Mouse (Mus musculus) kidney, postnatal 0 days (tissue): ENCODE data around the gene Reg3d. TPM values are rescaled to one million over a fixed set of nuclear protein-coding genes. Genes with fewer than 3 reads are reported as not detected.

Experiments
- ATAC-seq: fragments of 200-750 bp; cut with Nextera tagmentation; replicated peaks from 2 replicates; pipeline ENCODE4 v1.8.0; 2017; ENCODE audit warnings: low read depth, moderate number of reproducible peaks, moderate TSS enrichment, moderate library complexity; ENCODE audit not compliant: low FRiP score
- DNase-seq: peaks from one replicate; pipeline ENCODE4 v3.0.0-alpha.2; 2016; ENCODE audit warnings: low spot score
- H3K27ac ChIP-seq: fragments of 300-500 bp; sonication (generic); 2 replicates; pipeline ENCODE4 v1.5.1; 2014; ENCODE audit warnings: mild to moderate bottlenecking
- H3K27me3 ChIP-seq: fragments of 300-500 bp; sonication (generic); 2 replicates; pipeline ENCODE4 v1.6.1; 2014; ENCODE audit warnings: low read length, mixed read lengths; ENCODE audit not compliant: insufficient read depth
- H3K36me3 ChIP-seq: fragments of 300-500 bp; sonication (generic); 2 replicates; pipeline ENCODE4 v1.6.1; 2014; ENCODE audit warnings: low read length, mixed read lengths; ENCODE audit not compliant: insufficient read depth
- H3K4me1 ChIP-seq: fragments of 300-500 bp; sonication (generic); replicated peaks from 2 replicates; pipeline ENCODE4 v1.6.1; 2014; ENCODE audit warnings: antibody characterized with exemption, low read length, mixed read lengths; ENCODE audit not compliant: insufficient read depth
- H3K4me2 ChIP-seq: fragments of 300-500 bp; sonication (generic); 2 replicates; pipeline ENCODE4 v1.6.1; 2014; ENCODE audit warnings: mild to moderate bottlenecking, low read length, moderate library complexity, mixed read lengths
- H3K4me3 ChIP-seq: fragments of 300-500 bp; sonication (generic); replicated peaks from 2 replicates; pipeline ENCODE4 v1.5.1; 2014; ENCODE audit warnings: low read depth, low read length
- H3K9ac ChIP-seq: fragments of 300-500 bp; sonication (generic); 2 replicates; pipeline ENCODE4 v1.6.1; 2014; ENCODE audit warnings: low read depth, low read length
- H3K9me3 ChIP-seq: fragments of 300-500 bp; sonication (generic); replicated peaks from 2 replicates; pipeline ENCODE4 v1.6.1; 2016; ENCODE audit warnings: low read length, inconsistent platforms, mixed read lengths
- CTCF ChIP-seq: IDR thresholded peaks from 2 replicates; pipeline ENCODE4 v1.5.1; 2016; ENCODE audit warnings: antibody characterized with exemption, low read depth, mild to moderate bottlenecking, moderate library complexity
- WGBS: fragments of 180-500 bp; shearing (Covaris S2); extraction: QIAGEN DNeasy Blood & Tissue Kit; methylation state at CpG from one replicate; pipeline ENCODE4 v1.1.7; 2014; 5-methylcytosine and 5-hydroxymethylcytosine counted together
- polyA plus RNA-seq: library from polyadenylated mRNA; unstranded; fragments of >200 nt; fragmentation: Nextera tagmentation; extraction: Ambion mirVana; gene quantifications from 2 replicates; pipeline ENCODE4 v1.2.1, GENCODE M21; 2015

Reg3d gene
- polyA plus RNA-seq, 1 experiment from 2014 or later, result not detected

DNA sequence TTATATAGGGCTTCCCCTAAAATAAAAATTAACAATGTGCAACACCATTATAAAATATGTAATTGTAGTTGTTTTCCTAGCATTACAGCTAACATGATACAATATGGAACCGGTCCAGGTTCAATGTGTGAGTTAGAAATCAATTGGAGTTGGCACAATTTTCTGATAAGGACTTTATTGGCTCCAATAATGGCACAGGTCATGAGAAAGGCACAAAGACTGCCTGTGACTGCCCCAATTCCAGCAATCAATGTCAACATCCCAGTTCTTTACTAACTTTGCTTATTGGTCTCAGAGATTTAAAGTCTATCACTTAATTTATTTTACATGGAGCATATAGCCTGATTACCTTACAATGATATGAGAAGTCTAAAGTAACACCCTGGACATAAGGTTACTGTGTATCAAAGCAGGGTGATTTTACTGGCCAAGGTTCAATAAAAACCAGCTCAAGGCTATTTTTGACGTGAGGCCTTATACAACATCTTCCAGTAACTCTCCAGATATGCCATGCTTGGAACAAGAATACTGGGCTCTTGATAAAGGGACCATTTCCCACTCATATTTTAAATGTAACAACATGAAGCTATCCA is 16.6 kb downstream of the Reg3d start:
- no peaks in the 10 kb centered on the region for H3K27me3 ChIP-seq
- ATAC-seq, result no peak
- WGBS, result 60% methylated on average over 2 of the region's 2 CpGs

DNA sequence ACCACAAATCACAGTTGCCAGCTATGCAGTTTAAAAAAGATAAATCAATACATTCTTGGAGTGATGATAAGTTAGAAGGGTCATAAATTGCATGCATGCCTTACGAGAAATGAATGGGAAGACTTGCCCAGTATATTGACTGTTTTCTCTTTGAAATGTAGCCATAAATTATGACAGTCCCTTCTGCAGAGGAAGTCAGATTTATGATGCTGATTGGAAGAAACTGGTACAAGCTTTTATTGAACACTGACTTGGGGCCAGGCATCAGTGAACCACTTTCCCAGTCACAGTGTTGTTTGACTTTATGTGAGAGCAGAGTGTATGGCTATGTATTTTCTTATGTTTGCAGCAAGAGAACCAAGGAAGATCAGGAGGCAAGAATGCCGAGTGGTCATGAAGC is 37.0 kb downstream of the Reg3d start:
- WGBS, result 67% methylated on average over 2 of the region's 2 CpGs
- Histone ChIP-seq H3K4me1 (no peaks in the 10 kb centered on the region), H3K9ac (no peak overlapping the region), H3K9me3 (no peaks in the 10 kb centered on the region), H3K27ac (no peak overlapping the region), H3K27me3 (no peaks in the 10 kb centered on the region), H3K36me3 (no peaks in the 10 kb centered on the region), H3K4me2 (no peak overlapping the region), H3K4me3 (no peak overlapping the region)
- no peak for TF ChIP-seq CTCF
- DNase-seq (no peak), ATAC-seq (no peak)

More for the DNA sequence above, 16.6 kb downstream of the Reg3d start:
- Histone ChIP-seq H3K4me2 (no peak overlapping the region), H3K4me3 (no peak overlapping the region), H3K9me3 (no peaks in the 10 kb centered on the region), H3K9ac (no peak overlapping the region), H3K36me3 (no peaks in the 10 kb centered on the region), H3K4me1 (no peaks in the 10 kb centered on the region), H3K27ac (no peak overlapping the region)
- no peak for DNase-seq
- no peak for TF ChIP-seq CTCF

DNA sequence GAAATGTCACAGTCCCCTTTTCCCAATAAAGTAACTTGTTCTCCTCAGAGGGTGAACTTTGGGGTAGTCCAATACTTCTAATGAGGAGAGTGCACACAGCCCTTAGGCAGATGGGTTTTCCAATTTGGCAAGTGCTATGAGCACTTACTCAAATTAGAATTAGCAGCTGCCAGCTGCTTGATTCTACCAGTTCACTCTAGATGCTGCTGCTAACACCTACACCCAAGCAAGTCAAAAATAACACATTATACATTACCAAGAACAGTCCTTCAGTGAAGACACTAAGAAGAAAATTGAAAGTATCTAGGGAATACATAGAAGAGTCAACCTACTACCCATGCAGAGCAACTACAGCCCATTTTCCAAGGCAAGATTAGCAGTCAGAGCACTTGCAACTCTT is 38.4 kb downstream of the Reg3d start:
- Histone ChIP-seq H3K27me3 (no peaks in the 10 kb centered on the region), H3K36me3 (no peaks in the 10 kb centered on the region), H3K27ac (no peak overlapping the region), H3K9ac (no peak overlapping the region), H3K4me1 (no peaks in the 10 kb centered on the region), H3K4me3 (no peak overlapping the region), H3K9me3 (no peaks in the 10 kb centered on the region), H3K4me2 (no peak overlapping the region)
- DNase-seq (no peak), ATAC-seq (no peak)
- TF ChIP-seq CTCF, result no peak

DNA sequence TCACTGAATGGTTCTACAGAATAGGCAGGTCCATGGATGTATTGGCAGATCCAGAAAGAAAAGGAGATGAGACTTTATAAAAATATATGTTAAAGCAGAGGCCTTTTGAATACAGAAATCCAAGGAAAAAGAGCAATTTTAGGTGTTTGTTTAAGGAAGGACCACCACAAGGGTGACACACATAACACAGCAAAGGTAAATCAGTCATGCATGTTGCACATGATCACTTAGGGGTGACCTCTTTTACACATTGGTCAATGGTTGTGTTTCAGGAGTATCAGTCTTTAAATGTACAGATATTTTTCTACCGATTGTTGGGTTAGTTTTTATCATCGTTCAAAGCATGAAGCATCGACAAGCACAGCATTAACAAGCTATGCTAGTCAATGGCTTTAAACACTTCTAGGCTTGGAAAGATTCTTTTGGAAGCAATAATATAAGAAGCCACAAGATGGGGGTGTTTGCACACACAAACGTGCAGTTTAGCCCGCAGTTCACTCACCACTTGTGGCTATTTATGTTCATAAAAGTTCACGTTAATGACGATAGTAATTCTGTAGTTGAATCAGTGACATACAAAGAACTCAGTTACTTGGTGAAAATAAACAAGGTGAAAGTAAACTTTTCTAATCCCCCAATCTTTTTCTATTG is 46.6 kb downstream of the Reg3d start:
- Histone ChIP-seq H3K4me1 (no peaks in the 10 kb centered on the region), H3K36me3 (no peaks in the 10 kb centered on the region), H3K9ac (no peak overlapping the region), H3K4me3 (no peak overlapping the region), H3K27me3 (no peaks in the 10 kb centered on the region), H3K4me2 (no peak overlapping the region), H3K9me3 (no peaks in the 10 kb centered on the region), H3K27ac (no peak overlapping the region)
- DNase-seq (peak; percentile 54), ATAC-seq (no peak)
- WGBS, result 34% methylated on average over 7 of the region's 7 CpGs
- peak; percentile 70 for TF ChIP-seq CTCF

DNA sequence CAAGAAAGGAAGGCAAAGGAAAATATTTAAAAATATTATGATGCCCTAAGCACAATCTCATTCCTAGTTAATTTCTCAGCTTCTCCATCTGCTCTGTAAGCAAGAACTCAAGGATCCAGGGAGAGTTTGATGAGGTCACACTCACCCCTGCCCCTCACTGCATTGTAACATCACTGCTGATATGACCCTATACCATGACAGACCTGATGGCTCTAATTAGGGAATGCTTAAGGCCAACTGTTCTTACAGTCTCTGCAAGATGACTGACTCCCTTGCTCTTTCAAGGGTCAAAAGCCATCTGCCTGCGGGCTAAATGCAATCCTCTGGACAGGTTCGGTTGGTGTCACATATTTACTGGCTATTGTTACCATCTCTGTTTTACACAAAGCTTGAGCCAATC is 49.5 kb downstream of the Reg3d start:
- Histone ChIP-seq H3K27ac (no peak overlapping the region), H3K36me3 (no peaks in the 10 kb centered on the region), H3K9me3 (no peaks in the 10 kb centered on the region), H3K4me1 (no peaks in the 10 kb centered on the region), H3K4me2 (no peak overlapping the region), H3K4me3 (no peak overlapping the region), H3K27me3 (no peaks in the 10 kb centered on the region), H3K9ac (no peak overlapping the region)
- DNase-seq (no peak), ATAC-seq (no peak)
- 65% methylated on average over 2 of the region's 2 CpGs for WGBS
- TF ChIP-seq CTCF, result no peak

DNA sequence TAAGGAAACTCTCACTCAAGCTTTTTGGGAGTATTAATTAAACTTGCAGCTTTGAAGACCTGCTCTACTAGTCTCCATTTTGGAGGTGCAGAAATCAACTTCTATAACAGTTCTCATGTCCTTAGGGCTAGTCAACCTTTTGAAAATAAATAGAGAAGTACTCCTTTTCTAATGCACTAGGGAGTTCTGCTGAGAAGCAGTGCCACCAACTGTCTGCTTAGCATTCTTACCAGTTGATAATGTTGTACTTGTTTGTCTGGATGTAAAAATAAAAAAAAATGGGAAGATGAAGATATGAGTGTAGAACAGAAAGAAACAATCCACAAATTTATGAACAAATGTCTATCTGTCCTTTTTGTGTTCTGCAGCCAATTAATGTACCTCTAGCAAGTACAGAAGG is 50.9 kb downstream of the Reg3d start:
- H3K4me2 ChIP-seq, result no peak overlapping the region
- no peak for DNase-seq
- H3K27ac ChIP-seq, result no peak overlapping the region
- no peak for TF ChIP-seq CTCF
- no peak overlapping the region for H3K9ac ChIP-seq
- ATAC-seq, result no peak
- no peak overlapping the region for H3K4me3 ChIP-seq
- no peaks in the 10 kb centered on the region for H3K36me3 ChIP-seq
- H3K4me1 ChIP-seq, result no peaks in the 10 kb centered on the region
- no peaks in the 10 kb centered on the region for H3K27me3 ChIP-seq
- no peaks in the 10 kb centered on the region for H3K9me3 ChIP-seq

Other genes starting within 250 kb of the Reg3d start
- not detected in 2 replicates for gene Reg3b, start 8.2 kb downstream of the Reg3d start, polyA plus RNA-seq
- not detected in 2 replicates for gene Reg3a, start 1.8 kb upstream of the Reg3d start, polyA plus RNA-seq
- gene Reg2, start 16.8 kb upstream of the Reg3d start, polyA plus RNA-seq, result not detected in 2 replicates
- not detected in 2 replicates for gene Reg1, start 43.8 kb upstream of the Reg3d start, polyA plus RNA-seq
- 0.16 TPM in 1 of 2 replicates, not detected in the other for gene Reg3g, start 90.0 kb upstream of the Reg3d start, polyA plus RNA-seq